Mouse (Mus musculus): Measurements from ENCODE around the gene Fbxo3. TPM values are rescaled to one million over a fixed set of nuclear protein-coding genes. Genes with fewer than 3 reads are reported as not detected.
A peak's percentile ranks its signal among the peaks of the same experiment; 100 is the strongest.
"Not testable (repeated sequence)": the region's sequence is repeated elsewhere in the genome, so short reads cannot be mapped to it uniquely, and the experiment has no call there.

Fbxo3 gene
- polyA plus RNA-seq, 1 experiment, result 41.1 TPM

- peaks cover 9% of the 10 kb centered on the region for H3K9me3 ChIP-seq (replicated peaks; ENCODE audit: control insufficient read depth, insufficient read depth, low read length, poor library complexity, severe bottlenecking)
- H3K9ac ChIP-seq (ENCODE audit: low read depth, poor library complexity, severe bottlenecking), result no peak within 1 kb of the TSS
- TF ChIP-seq POLR2A (IDR thresholded peaks at IDR 0.05; ENCODE audit: insufficient read depth, low read length) (no peak), CTCF (IDR thresholded peaks at IDR 0.05; ENCODE audit: low read depth, low read length) (no peak), EP300 (IDR thresholded peaks at IDR 0.05; ENCODE audit: insufficient read depth, low read depth, low read length) (no peak)
- H3K27me3 ChIP-seq (ENCODE audit: control insufficient read depth, insufficient read depth, low read length, poor library complexity, severe bottlenecking), result no peaks in the 10 kb centered on the region
- H3K27ac ChIP-seq (ENCODE audit: insufficient read depth, low read length), result no peak within 1 kb of the TSS
- peaks cover 2% of the 10 kb centered on the region for H3K4me1 ChIP-seq (ENCODE audit: control insufficient read depth, insufficient read depth, low read length)
- H3K4me3 ChIP-seq (ENCODE audit: low read depth, low read length), result peak within 1 kb of the TSS; percentile 25; the same call in 1 of the 2 replicates
- H3K36me3 ChIP-seq (ENCODE audit: control insufficient read depth, insufficient read depth, low read length, poor library complexity, severe bottlenecking), result no peaks in the 10 kb centered on the region
These were observed 68.3 kb downstream of the Fbxo3 start, which contains the start of gene Cd59a for GRCm38 (mm10) chr2:104095741-104096213. Gene Cd59a (plus strand): TSS chr2:104095801.

- peaks cover 9% of the 10 kb centered on the region for H3K9me3 ChIP-seq (replicated peaks; ENCODE audit: control insufficient read depth, insufficient read depth, low read length, poor library complexity, severe bottlenecking)
- H3K9ac ChIP-seq (ENCODE audit: low read depth, poor library complexity, severe bottlenecking), result no peak overlapping the region
- no peaks in the 10 kb centered on the region for H3K36me3 ChIP-seq (ENCODE audit: control insufficient read depth, insufficient read depth, low read length, poor library complexity, severe bottlenecking)
- no peak for TF ChIP-seq EP300 (IDR thresholded peaks at IDR 0.05; ENCODE audit: insufficient read depth, low read depth, low read length)
- H3K27ac ChIP-seq (ENCODE audit: insufficient read depth, low read length), result no peak overlapping the region
- no peaks in the 10 kb centered on the region for H3K27me3 ChIP-seq (ENCODE audit: control insufficient read depth, insufficient read depth, low read length, poor library complexity, severe bottlenecking)
- 0 out of 2 replicates have a peak overlapping the region, but pooled peaks have one; percentile 25 for H3K4me3 ChIP-seq (ENCODE audit: low read depth, low read length)
- H3K4me1 ChIP-seq (ENCODE audit: control insufficient read depth, insufficient read depth, low read length), result peaks cover 2% of the 10 kb centered on the region
These were observed 68.7 kb downstream of the Fbxo3 start for GRCm38 (mm10) chr2:104096256-104096655.

- not testable (repeated sequence) for H3K36me3 ChIP-seq (ENCODE audit: control insufficient read depth, insufficient read depth, low read length, poor library complexity, severe bottlenecking); H3K27me3 ChIP-seq (ENCODE audit: control insufficient read depth, insufficient read depth, low read length, poor library complexity, severe bottlenecking); H3K27ac ChIP-seq (ENCODE audit: insufficient read depth, low read length); H3K4me1 ChIP-seq (ENCODE audit: control insufficient read depth, insufficient read depth, low read length); H3K4me3 ChIP-seq (ENCODE audit: low read depth, low read length); H3K9me3 ChIP-seq (replicated peaks; ENCODE audit: control insufficient read depth, insufficient read depth, low read length, poor library complexity, severe bottlenecking); H3K9ac ChIP-seq (ENCODE audit: low read depth, poor library complexity, severe bottlenecking)
These were observed 69.3 kb downstream of the Fbxo3 start for GRCm38 (mm10) chr2:104096796-104097195.

GRCm38 (mm10) chr2:104097396-104097795 lies 69.9 kb downstream of the Fbxo3 start:
- not testable (repeated sequence) for H3K27me3 ChIP-seq (ENCODE audit: control insufficient read depth, insufficient read depth, low read length, poor library complexity, severe bottlenecking); H3K4me3 ChIP-seq (ENCODE audit: low read depth, low read length); H3K27ac ChIP-seq (ENCODE audit: insufficient read depth, low read length); H3K4me1 ChIP-seq (ENCODE audit: control insufficient read depth, insufficient read depth, low read length); H3K9ac ChIP-seq (ENCODE audit: low read depth, poor library complexity, severe bottlenecking); H3K9me3 ChIP-seq (replicated peaks; ENCODE audit: control insufficient read depth, insufficient read depth, low read length, poor library complexity, severe bottlenecking); H3K36me3 ChIP-seq (ENCODE audit: control insufficient read depth, insufficient read depth, low read length, poor library complexity, severe bottlenecking)

- Histone ChIP-seq H3K27me3 (ENCODE audit: control insufficient read depth, insufficient read depth, low read length, poor library complexity, severe bottlenecking) (no peaks in the 10 kb centered on the region), H3K4me1 (ENCODE audit: control insufficient read depth, insufficient read depth, low read length) (peaks cover 2% of the 10 kb centered on the region), H3K4me3 (ENCODE audit: low read depth, low read length) (no peak overlapping the region), H3K27ac (ENCODE audit: insufficient read depth, low read length) (peak overlapping the region; percentile 70; the same call in 1 of the 2 replicates), H3K9ac (ENCODE audit: low read depth, poor library complexity, severe bottlenecking) (no peak overlapping the region), H3K36me3 (ENCODE audit: control insufficient read depth, insufficient read depth, low read length, poor library complexity, severe bottlenecking) (no peaks in the 10 kb centered on the region), H3K9me3 (replicated peaks; ENCODE audit: control insufficient read depth, insufficient read depth, low read length, poor library complexity, severe bottlenecking) (no peaks in the 10 kb centered on the region)
- no peak for TF ChIP-seq CTCF (IDR thresholded peaks at IDR 0.05; ENCODE audit: low read depth, low read length)
- no peak for TF ChIP-seq POLR2A (IDR thresholded peaks at IDR 0.05; ENCODE audit: insufficient read depth, low read length)
- no peak for TF ChIP-seq EP300 (IDR thresholded peaks at IDR 0.05; ENCODE audit: insufficient read depth, low read depth, low read length)
These were observed 71.2 kb downstream of the Fbxo3 start for GRCm38 (mm10) chr2:104098529-104099230.

GRCm38 (mm10) chr2:104099231-104099585 lies 71.7 kb downstream of the Fbxo3 start:
- no peak overlapping the region for H3K4me3 ChIP-seq (ENCODE audit: low read depth, low read length)

More at GRCm38 (mm10) chr2:104099231-104099585, 71.7 kb downstream of the Fbxo3 start:
- H3K27ac ChIP-seq (ENCODE audit: insufficient read depth, low read length), result peak overlapping the region; percentile 70; the same call in 1 of the 2 replicates
- H3K9me3 ChIP-seq (replicated peaks; ENCODE audit: control insufficient read depth, insufficient read depth, low read length, poor library complexity, severe bottlenecking), result no peaks in the 10 kb centered on the region
- no peak overlapping the region for H3K9ac ChIP-seq (ENCODE audit: low read depth, poor library complexity, severe bottlenecking)
- TF ChIP-seq EP300 (IDR thresholded peaks at IDR 0.05; ENCODE audit: insufficient read depth, low read depth, low read length) (no peak), CTCF (IDR thresholded peaks at IDR 0.05; ENCODE audit: low read depth, low read length) (no peak), POLR2A (IDR thresholded peaks at IDR 0.05; ENCODE audit: insufficient read depth, low read length) (no peak)
- no peaks in the 10 kb centered on the region for H3K27me3 ChIP-seq (ENCODE audit: control insufficient read depth, insufficient read depth, low read length, poor library complexity, severe bottlenecking)
- H3K4me1 ChIP-seq (ENCODE audit: control insufficient read depth, insufficient read depth, low read length), result peaks cover 2% of the 10 kb centered on the region
- no peaks in the 10 kb centered on the region for H3K36me3 ChIP-seq (ENCODE audit: control insufficient read depth, insufficient read depth, low read length, poor library complexity, severe bottlenecking)

Data from ES-Bruce4 (cell line).